In the genomic region with DNA sequence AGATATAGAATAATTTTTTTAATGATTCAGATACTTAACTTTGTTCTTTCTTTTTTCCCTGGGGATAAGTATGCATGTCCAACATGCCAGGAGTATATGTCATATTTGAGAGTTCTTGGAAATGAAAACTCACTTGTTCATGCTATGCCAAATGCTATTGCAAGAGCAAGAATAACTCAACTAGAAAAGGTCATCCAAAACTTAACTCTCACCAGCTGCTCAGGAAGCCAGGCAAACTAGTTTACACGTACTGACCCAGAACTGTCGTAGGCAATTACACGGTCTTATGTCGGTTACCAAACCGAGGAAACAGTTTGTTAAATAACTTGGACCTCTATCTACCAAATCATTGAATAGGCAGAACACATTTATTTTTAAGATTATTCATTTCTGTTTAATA, we compare ENCODE assay signal across 35 mouse cellular contexts. TPM values are rescaled to one million over a fixed set of nuclear protein-coding genes. Genes with fewer than 3 reads are reported as not detected.
DNase-seq lines count a peak whose midpoint lies in the region; ATAC-seq and TF ChIP-seq lines count a peak whose summit lies in the region.
"Had no signal": no experiment of that assay in that cellular context is flagged by ENCODE, and none has a peak within 500 bp of the region (broad histone marks: within the 10 kb centered on the region; RNA-seq: fewer than 3 reads in every experiment).

No protein-coding gene starts in this region.

- peaks cover 19% of the 10 kb centered on the region; the same call in 1 of the 2 replicates for H3K36me3 ChIP-seq in heart, embryonic 16.5 days (ENCODE audit: control insufficient read depth, insufficient read depth)

- 0 out of 2 replicates have a peak, but pooled peaks have one; percentile 6 for ATAC-seq in heart, embryonic 16.5 days (replicated peaks; ENCODE audit: extremely low read depth, insufficient read depth, low FRiP score)
- ATAC-seq: forebrain, embryonic 15.5 days; hindbrain, postnatal 0 days; intestine, embryonic 16.5 days; midbrain, embryonic 15.5 days had no signal

- WGBS in cerebellum, adult 2 months = 34% methylated on average over 5 of the region's 5 CpGs
- WGBS in heart, embryonic 16.5 days = 92% methylated on average over 5 of the region's 5 CpGs

- no peak for TF ChIP-seq POLR2A in cerebellum, adult 2 months (IDR thresholded peaks at IDR 0.05; ENCODE audit: borderline replicate concordance, insufficient read depth, low read length)
- no peak for TF ChIP-seq POLR2A in embryonic fibroblast, embryonic 13.5 days (IDR thresholded peaks at IDR 0.05; ENCODE audit: low read depth, low read length)

- peak in 1 of 2 experiments; percentile 54 for DNase-seq in cerebellum, adult 2 months
- no peak for DNase-seq in cerebellum, adult 11-12 months
- no peak for DNase-seq in heart, adult 9 months (ENCODE audit: low spot score in 2 of 2)
- peak; percentile 67 for DNase-seq in skeletal muscle tissue, adult 2 months (ENCODE audit: low read depth, low spot score)
- DNase-seq in adrenal gland, adult 2 months = no peak
- no peak for DNase-seq in urinary bladder, postnatal 36 days (ENCODE audit: low spot score in 2 of 2)
- DNase-seq: adrenal gland, postnatal 25 days; cerebellum, adult 8-10 months; embryo, embryonic 11 days; heart, postnatal 36 days; kidney, adult 8-10 months; kidney, postnatal 4 days; liver, embryonic 13.5 days; lung, adult 18-20 months; lung, postnatal 10 days; right cerebral cortex, postnatal 14 days; thymus, postnatal 14 days had no signal

- TF ChIP-seq CTCF in cerebellum, adult 2 months (IDR thresholded peaks at IDR 0.05; ENCODE audit: borderline replicate concordance, insufficient read depth, low read depth, low read length) = no peak
- no peak for TF ChIP-seq CTCF in embryonic fibroblast, embryonic 13.5 days (IDR thresholded peaks at IDR 0.05; ENCODE audit: borderline replicate concordance, insufficient read depth, low read length)

- H3K27me3 ChIP-seq in cerebellum, adult 2 months (ENCODE audit: control insufficient read depth, insufficient read depth, low read length) = no peaks in the 10 kb centered on the region
- H3K27me3 ChIP-seq in heart, embryonic 16.5 days (ENCODE audit: control insufficient read depth, insufficient read depth, low read length) = no peaks in the 10 kb centered on the region
- H3K27me3 ChIP-seq: embryonic facial prominence, embryonic 13.5 days; forebrain, embryonic 15.5 days; heart, embryonic 15.5 days; hindbrain, embryonic 12.5 days; limb, embryonic 15.5 days; liver, embryonic 13.5 days; midbrain, embryonic 15.5 days; neural tube, embryonic 12.5 days; stomach, embryonic 15.5 days had no signal

- H3K9ac ChIP-seq in heart, embryonic 16.5 days (ENCODE audit: low read length) = no peak overlapping the region
- H3K9ac ChIP-seq: embryonic facial prominence, embryonic 13.5 days; forebrain, embryonic 15.5 days; heart, embryonic 15.5 days; hindbrain, embryonic 12.5 days; limb, embryonic 15.5 days; liver, embryonic 13.5 days; midbrain, embryonic 15.5 days; neural tube, embryonic 12.5 days; stomach, embryonic 15.5 days had no signal

- no peak overlapping the region for H3K4me3 ChIP-seq in cerebellum, adult 2 months (replicated peaks; ENCODE audit: insufficient read depth, low read depth, low read length)
- no peak overlapping the region for H3K4me3 ChIP-seq in heart, embryonic 16.5 days (ENCODE audit: low read length)
- no peak overlapping the region for H3K4me3 ChIP-seq in embryonic fibroblast, embryonic 13.5 days (ENCODE audit: insufficient read depth, low read length)
- H3K4me3 ChIP-seq: embryonic facial prominence, embryonic 13.5 days; forebrain, embryonic 15.5 days; heart, embryonic 10.5 days; heart, embryonic 15.5 days; hindbrain, embryonic 12.5 days; limb, embryonic 10.5 days; limb, embryonic 15.5 days; liver, embryonic 13.5 days; midbrain, embryonic 10.5 days; midbrain, embryonic 15.5 days; neural tube, embryonic 12.5 days; stomach, embryonic 15.5 days had no signal

- no peak overlapping the region for H3K4me2 ChIP-seq in heart, embryonic 16.5 days (ENCODE audit: low read depth, low read length)
- H3K4me2 ChIP-seq: embryonic facial prominence, embryonic 13.5 days; forebrain, embryonic 15.5 days; heart, embryonic 15.5 days; hindbrain, embryonic 12.5 days; limb, embryonic 15.5 days; liver, embryonic 13.5 days; midbrain, embryonic 15.5 days; neural tube, embryonic 12.5 days; stomach, embryonic 15.5 days had no signal

- peaks cover 11% of the 10 kb centered on the region; the same call in 1 of the 2 replicates for H3K4me1 ChIP-seq in cerebellum, adult 2 months (ENCODE audit: control insufficient read depth, insufficient read depth, low read length)
- H3K4me1 ChIP-seq in heart, embryonic 16.5 days (ENCODE audit: control insufficient read depth, insufficient read depth, low read length) = no peaks in the 10 kb centered on the region
- H3K4me1 ChIP-seq in embryonic fibroblast, embryonic 13.5 days (ENCODE audit: control insufficient read depth, insufficient read depth, low read length) = peaks cover 2% of the 10 kb centered on the region; the same call in 1 of the 2 replicates
- H3K4me1 ChIP-seq: embryonic facial prominence, embryonic 13.5 days; forebrain, embryonic 15.5 days; heart, embryonic 10.5 days; heart, embryonic 15.5 days; hindbrain, embryonic 12.5 days; limb, embryonic 15.5 days; liver, embryonic 13.5 days; midbrain, embryonic 10.5 days; midbrain, embryonic 15.5 days; neural tube, embryonic 12.5 days; stomach, embryonic 15.5 days had no signal

- H3K9me3 ChIP-seq in heart, embryonic 16.5 days (replicated peaks; ENCODE audit: control insufficient read depth, low read length) = no peaks in the 10 kb centered on the region
- H3K9me3 ChIP-seq: embryonic facial prominence, embryonic 13.5 days; forebrain, embryonic 15.5 days; heart, embryonic 10.5 days; heart, embryonic 15.5 days; hindbrain, embryonic 12.5 days; limb, embryonic 10.5 days; limb, embryonic 15.5 days; liver, embryonic 13.5 days; midbrain, embryonic 10.5 days; midbrain, embryonic 15.5 days; neural tube, embryonic 12.5 days; stomach, embryonic 15.5 days had no signal

- peak overlapping the region; percentile 56; the same call in 1 of the 2 replicates for H3K27ac ChIP-seq in cerebellum, adult 2 months (ENCODE audit: insufficient read depth, low read length)
- no peak overlapping the region for H3K27ac ChIP-seq in heart, embryonic 16.5 days (ENCODE audit: low read length)
- peak overlapping the region; percentile 87 for H3K27ac ChIP-seq in embryonic fibroblast, embryonic 13.5 days (ENCODE audit: insufficient read depth, low read length)
- H3K27ac ChIP-seq: embryonic facial prominence, embryonic 13.5 days; forebrain, embryonic 15.5 days; heart, embryonic 10.5 days; heart, embryonic 15.5 days; hindbrain, embryonic 12.5 days; hindbrain, postnatal 0 days; kidney, postnatal 0 days; limb, embryonic 10.5 days; limb, embryonic 15.5 days; liver, embryonic 13.5 days; midbrain, embryonic 10.5 days; midbrain, embryonic 15.5 days; neural tube, embryonic 12.5 days; stomach, embryonic 15.5 days had no signal

RNA-seq across cellular contexts. Expression of gene Ccdc81, which starts 13.3 kb away (rescaled TPM):
- polyA plus RNA-seq in cerebellum, adult 2 months (2012; rRNA removed) = 0.90 and 1.2 TPM in 2 replicates
- polyA plus RNA-seq in heart, embryonic 16.5 days (2015; fragmentation: Nextera tagmentation; extraction: Ambion mirVana) = 0.18 and 0.24 TPM in 2 replicates
- 0.55 TPM in 1 of 2 replicates, not detected in the other for polyA plus RNA-seq in embryonic fibroblast, embryonic 13.5 days (2011; ENCODE audit: insufficient read length, low read depth, missing spikeins)
- total RNA-seq in adrenal gland, adult 2 months (2021) = under 1 TPM; 0.14 to 0.28 TPM
- not detected in 2 replicates for polyA plus RNA-seq in adrenal gland, adult 2 months (2012; rRNA removed)
- total RNA-seq: adrenal gland, postnatal 25 days; gastrocnemius, adult 18-20 months; heart, postnatal 36 days; megakaryocyte progenitor cell, adult 5-6 weeks had no signal
- polyA plus RNA-seq: heart, embryonic 15.5 days; intestine, embryonic 16.5 days; limb, embryonic 10.5 days; liver, embryonic 13.5 days; stomach, embryonic 15.5 days had no signal

RNA-seq across cellular contexts. Expression of gene Hikeshi, which starts 24.3 kb away (rescaled TPM):
- 80.6 and 93.7 TPM in 2 replicates for polyA plus RNA-seq in cerebellum, adult 2 months (2012; rRNA removed)
- polyA plus RNA-seq in heart, embryonic 16.5 days (2015; fragmentation: Nextera tagmentation; extraction: Ambion mirVana) = 105 and 113 TPM in 2 replicates
- 70.4 and 72.5 TPM in 2 replicates for polyA plus RNA-seq in embryonic fibroblast, embryonic 13.5 days (2011; ENCODE audit: insufficient read length, low read depth, missing spikeins)
- 10 to 100 TPM; 84.6 to 85.3 TPM for total RNA-seq in adrenal gland, adult 2 months (2021)
- polyA plus RNA-seq in adrenal gland, adult 2 months (2012; rRNA removed) = 36.6 and 69.6 TPM in 2 replicates
